Mouse (Mus musculus): ENCODE data around the gene Mfsd12. TPM values are rescaled to one million over a fixed set of nuclear protein-coding genes. Genes with fewer than 3 reads are reported as not detected.

The Mfsd12 gene
- polyA plus RNA-seq, 1 experiment = 8.2 TPM

DNA sequence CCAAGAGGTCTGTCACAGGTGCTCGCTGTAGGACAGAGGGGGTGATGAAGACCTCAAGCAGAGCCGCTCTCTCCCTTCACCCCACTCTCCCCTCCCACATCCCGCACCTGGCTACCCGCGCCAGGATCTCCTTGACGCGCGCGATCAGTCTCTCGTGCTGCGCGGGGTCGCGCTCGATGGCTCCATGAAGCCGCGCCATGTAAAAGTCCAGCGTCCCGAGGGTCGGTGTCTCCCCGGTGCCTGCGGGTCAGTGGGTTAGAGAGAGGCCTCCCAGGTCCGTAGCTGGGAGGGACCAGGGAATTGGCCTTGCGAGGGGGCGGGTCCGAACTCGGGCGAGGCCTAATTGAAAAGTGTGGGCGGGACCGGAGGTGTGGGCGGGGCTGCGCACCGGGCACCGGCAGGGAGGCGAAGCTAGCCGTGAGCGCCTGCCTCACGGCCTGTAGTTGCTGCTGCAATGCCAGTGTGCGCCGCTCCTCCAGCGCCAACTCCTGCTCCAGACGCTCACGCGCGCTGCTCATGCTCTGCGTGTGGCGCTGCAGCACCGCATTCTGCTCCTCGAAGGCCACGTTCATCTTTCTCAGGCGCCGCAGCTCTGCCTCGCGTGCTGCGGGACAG lies 10.7 kb upstream of the Mfsd12 start:
- TF ChIP-seq CEBPB (IDR thresholded peaks at IDR 0.05; ENCODE audit: low read depth) (no peak), CTCF (IDR thresholded peaks at IDR 0.05; ENCODE audit: control insufficient read depth, insufficient read depth, insufficient read length) (no peak), MAX (IDR thresholded peaks at IDR 0.05) (no peak), FOSL1 (IDR thresholded peaks at IDR 0.05; ENCODE audit: insufficient read depth, low read length, poor library complexity, severe bottlenecking) (no peak)
- H3K27me3 ChIP-seq (ENCODE audit: control insufficient read depth, insufficient read depth, insufficient read length) = peaks cover 11% of the 10 kb centered on the region
- H3K4me3 ChIP-seq (ENCODE audit: insufficient read depth, poor library complexity, severe bottlenecking) = no peak overlapping the region
- H3K36me3 ChIP-seq (ENCODE audit: control insufficient read depth, insufficient read depth) = peaks cover 21% of the 10 kb centered on the region
- H3K79me3 ChIP-seq (ENCODE audit: low read depth) = peaks cover 5% of the 10 kb centered on the region
- H3ac ChIP-seq (ENCODE audit: control insufficient read depth, insufficient read length, low read depth) = no peak overlapping the region
- H3K79me2 ChIP-seq (ENCODE audit: control insufficient read depth, insufficient read depth) = peaks cover 14% of the 10 kb centered on the region

DNA sequence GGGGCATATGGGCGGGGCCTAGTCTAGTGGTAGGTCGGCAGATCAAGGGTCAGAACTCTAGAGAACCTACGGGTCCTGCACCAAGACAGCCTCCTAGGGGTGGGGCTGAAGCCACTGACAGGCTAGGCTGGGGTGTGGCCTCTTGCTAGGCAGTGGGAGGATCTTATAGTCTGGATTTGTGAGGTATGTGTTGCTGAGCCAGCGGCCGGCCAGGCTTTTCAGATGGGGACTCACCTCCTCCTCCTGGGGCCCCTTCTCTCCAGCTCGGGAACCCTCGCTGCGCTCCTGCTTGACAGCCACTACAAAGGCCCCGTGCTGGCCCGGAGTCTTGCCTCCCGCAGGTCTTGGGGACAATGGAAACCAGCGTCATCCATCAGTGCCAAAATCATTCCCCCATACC lies 8.1 kb upstream of the Mfsd12 start:
- peaks cover 14% of the 10 kb centered on the region for H3K79me2 ChIP-seq (ENCODE audit: control insufficient read depth, insufficient read depth)
- no peaks in the 10 kb centered on the region for H3K27me3 ChIP-seq (ENCODE audit: control insufficient read depth, insufficient read depth, insufficient read length)
- peaks cover 21% of the 10 kb centered on the region for H3K36me3 ChIP-seq (ENCODE audit: control insufficient read depth, insufficient read depth)
- TF ChIP-seq FOSL1 (IDR thresholded peaks at IDR 0.05; ENCODE audit: insufficient read depth, low read length, poor library complexity, severe bottlenecking) = no peak
- no peak for TF ChIP-seq MAX (IDR thresholded peaks at IDR 0.05)
- TF ChIP-seq CTCF (IDR thresholded peaks at IDR 0.05; ENCODE audit: control insufficient read depth, insufficient read depth, insufficient read length) = no peak
- TF ChIP-seq CEBPB (IDR thresholded peaks at IDR 0.05; ENCODE audit: low read depth) = no peak
- no peak for TF ChIP-seq MYOD1 (IDR thresholded peaks at IDR 0.05; ENCODE audit: control insufficient read depth, insufficient read length, low read depth)
- TF ChIP-seq USF1 (IDR thresholded peaks at IDR 0.05; ENCODE audit: low read depth) = no peak
- TF ChIP-seq MYOG (IDR thresholded peaks at IDR 0.05; ENCODE audit: control insufficient read depth, extremely low read depth, insufficient read length) = no peak
- H3K4me3 ChIP-seq (ENCODE audit: insufficient read depth, poor library complexity, severe bottlenecking) = peak overlapping the region; percentile 95
- peaks cover 5% of the 10 kb centered on the region for H3K79me3 ChIP-seq (ENCODE audit: low read depth)
- H3ac ChIP-seq (ENCODE audit: control insufficient read depth, insufficient read length, low read depth) = peak overlapping the region; percentile 95

DNA sequence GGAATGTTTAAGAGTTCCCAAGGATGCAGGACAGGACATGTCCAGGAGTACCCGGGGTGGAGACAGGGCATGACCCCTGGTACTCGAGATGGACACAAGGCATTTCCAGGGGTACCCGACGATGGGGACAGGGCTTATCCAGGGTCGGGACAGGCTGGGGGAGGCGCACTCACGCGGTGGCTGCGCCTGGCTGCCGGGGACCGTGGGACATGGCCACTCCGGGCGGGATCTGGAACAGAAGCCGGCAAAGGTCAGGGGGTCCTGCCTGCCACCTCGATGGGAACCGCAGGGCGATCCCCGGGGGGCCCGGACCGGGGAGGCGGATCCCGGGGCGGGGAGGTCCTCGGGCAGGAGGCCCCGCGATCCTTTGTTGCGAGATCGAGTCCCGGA lies 7.3 kb upstream of the Mfsd12 start:
- H3K79me2 ChIP-seq (ENCODE audit: control insufficient read depth, insufficient read depth) = peaks cover 14% of the 10 kb centered on the region
- peaks cover 5% of the 10 kb centered on the region for H3K79me3 ChIP-seq (ENCODE audit: low read depth)
- peaks cover 21% of the 10 kb centered on the region for H3K36me3 ChIP-seq (ENCODE audit: control insufficient read depth, insufficient read depth)
- H3K27me3 ChIP-seq (ENCODE audit: control insufficient read depth, insufficient read depth, insufficient read length) = no peaks in the 10 kb centered on the region
- peak overlapping the region; percentile 95 for H3K4me3 ChIP-seq (ENCODE audit: insufficient read depth, poor library complexity, severe bottlenecking)
- peak overlapping the region; percentile 95 for H3ac ChIP-seq (ENCODE audit: control insufficient read depth, insufficient read length, low read depth)
- no peak for TF ChIP-seq CTCF (IDR thresholded peaks at IDR 0.05; ENCODE audit: control insufficient read depth, insufficient read depth, insufficient read length)
- no peak for TF ChIP-seq MYOG (IDR thresholded peaks at IDR 0.05; ENCODE audit: control insufficient read depth, extremely low read depth, insufficient read length)
- no peak for TF ChIP-seq USF1 (IDR thresholded peaks at IDR 0.05; ENCODE audit: low read depth)
- TF ChIP-seq FOSL1 (IDR thresholded peaks at IDR 0.05; ENCODE audit: insufficient read depth, low read length, poor library complexity, severe bottlenecking) = no peak
- TF ChIP-seq MAX (IDR thresholded peaks at IDR 0.05) = no peak
- TF ChIP-seq MYOD1 (IDR thresholded peaks at IDR 0.05; ENCODE audit: control insufficient read depth, insufficient read length, low read depth) = no peak
- TF ChIP-seq CEBPB (IDR thresholded peaks at IDR 0.05; ENCODE audit: low read depth) = no peak

DNA sequence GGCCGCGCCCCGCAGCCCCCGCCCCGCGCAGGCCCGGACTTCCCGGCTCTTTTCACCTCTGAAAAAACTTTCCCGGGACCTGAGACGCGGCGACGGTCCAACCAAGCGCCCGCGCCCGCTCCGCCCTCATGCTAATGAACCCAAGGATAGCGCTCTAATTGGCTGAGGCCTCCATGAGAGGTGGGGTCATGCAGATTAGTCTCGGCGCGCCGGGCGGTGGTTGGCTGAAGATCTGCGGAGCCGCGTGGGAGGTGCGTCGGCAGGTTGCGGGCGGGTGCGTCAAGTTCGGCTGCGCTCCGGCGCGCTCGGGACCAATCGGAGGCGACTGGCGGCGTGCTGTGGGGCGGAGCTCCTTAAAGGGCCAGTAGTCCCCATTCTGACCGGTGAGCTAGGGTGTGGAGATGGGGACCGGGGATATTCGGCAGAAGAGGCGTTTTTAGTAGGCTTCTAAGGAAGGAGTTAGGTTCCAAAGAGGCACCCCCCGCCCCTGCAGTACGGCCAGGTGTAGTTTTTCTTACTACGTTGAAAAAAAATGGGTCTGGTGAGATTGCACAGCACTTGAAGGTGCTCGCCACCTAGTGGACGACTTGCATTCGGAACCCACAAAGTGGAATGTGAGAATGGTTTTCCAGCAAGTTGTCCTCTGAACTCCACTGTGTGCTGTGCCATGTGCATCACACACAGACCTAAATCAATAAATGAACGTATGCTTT lies 6.8 kb upstream of the Mfsd12 start, which contains the start of gene Hmg20b:
TSS of gene Hmg20b (minus strand) at position 130 of the 713 bp plus-strand sequence.
- Histone ChIP-seq H3K79me2 (ENCODE audit: control insufficient read depth, insufficient read depth) (peaks cover 14% of the 10 kb centered on the region), H3ac (ENCODE audit: control insufficient read depth, insufficient read length, low read depth) (peak within 1 kb of the TSS; percentile 95), H3K27me3 (ENCODE audit: control insufficient read depth, insufficient read depth, insufficient read length) (no peaks in the 10 kb centered on the region), H3K36me3 (ENCODE audit: control insufficient read depth, insufficient read depth) (peaks cover 21% of the 10 kb centered on the region), H3K4me3 (ENCODE audit: insufficient read depth, poor library complexity, severe bottlenecking) (peak within 1 kb of the TSS; percentile 95), H3K79me3 (ENCODE audit: low read depth) (peaks cover 5% of the 10 kb centered on the region)
- TF ChIP-seq FOSL1 (IDR thresholded peaks at IDR 0.05; ENCODE audit: insufficient read depth, low read length, poor library complexity, severe bottlenecking) (no peak), CEBPB (IDR thresholded peaks at IDR 0.05; ENCODE audit: low read depth) (no peak), MYOD1 (IDR thresholded peaks at IDR 0.05; ENCODE audit: control insufficient read depth, insufficient read length, low read depth) (no peak), CTCF (IDR thresholded peaks at IDR 0.05; ENCODE audit: control insufficient read depth, insufficient read depth, insufficient read length) (peak; percentile 57), MYOG (IDR thresholded peaks at IDR 0.05; ENCODE audit: control insufficient read depth, extremely low read depth, insufficient read length) (no peak)

DNA sequence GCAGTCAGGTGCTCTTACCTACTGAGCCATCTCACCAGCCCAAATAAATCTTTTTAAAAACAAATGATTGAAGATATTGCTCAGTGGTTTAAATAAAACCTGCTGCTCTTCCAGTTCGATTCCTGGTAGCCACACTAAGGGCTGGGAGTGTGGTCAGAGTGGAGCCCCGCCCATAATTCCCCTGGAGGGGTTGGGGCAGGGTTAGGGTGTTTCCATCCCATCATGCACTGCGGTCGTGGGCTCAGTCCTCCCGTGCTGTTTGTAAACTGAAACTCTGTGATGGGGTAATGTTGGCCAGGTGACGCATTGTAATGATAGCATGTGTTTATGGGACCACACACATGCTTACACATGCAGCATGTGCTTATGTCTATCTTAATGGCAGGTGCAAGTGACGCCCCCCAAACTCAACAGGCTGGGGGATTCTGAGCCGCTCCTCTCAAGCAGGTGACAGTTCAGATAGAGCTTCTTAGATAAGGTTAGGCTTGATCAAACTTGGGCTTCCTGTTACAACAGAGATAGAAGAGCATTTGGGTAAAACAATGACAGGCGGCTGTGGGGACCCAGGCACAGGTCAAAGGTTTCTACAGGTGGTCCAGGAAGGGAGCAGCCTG lies 5.5 kb upstream of the Mfsd12 start:
- Histone ChIP-seq H3K36me3 (ENCODE audit: control insufficient read depth, insufficient read depth) (peaks cover 16% of the 10 kb centered on the region), H3K79me2 (ENCODE audit: control insufficient read depth, insufficient read depth) (peaks cover 14% of the 10 kb centered on the region), H3ac (ENCODE audit: control insufficient read depth, insufficient read length, low read depth) (no peak overlapping the region), H3K4me3 (ENCODE audit: insufficient read depth, poor library complexity, severe bottlenecking) (no peak overlapping the region), H3K27me3 (ENCODE audit: control insufficient read depth, insufficient read depth, insufficient read length) (no peaks in the 10 kb centered on the region), H3K79me3 (ENCODE audit: low read depth) (peaks cover 5% of the 10 kb centered on the region)
- TF ChIP-seq FOSL1 (IDR thresholded peaks at IDR 0.05; ENCODE audit: insufficient read depth, low read length, poor library complexity, severe bottlenecking) (no peak), CEBPB (IDR thresholded peaks at IDR 0.05; ENCODE audit: low read depth) (no peak), USF1 (IDR thresholded peaks at IDR 0.05; ENCODE audit: low read depth) (no peak), MYOG (IDR thresholded peaks at IDR 0.05; ENCODE audit: control insufficient read depth, extremely low read depth, insufficient read length) (no peak), MYOD1 (IDR thresholded peaks at IDR 0.05; ENCODE audit: control insufficient read depth, insufficient read length, low read depth) (peak; percentile 10)

Measured in C2C12 (cell line).